8 mouse cellular contexts compared by ENCODE assay signal in genomic region chr10:115251088-115251934, GRCm38 (mm10). TPM values are rescaled to one million over a fixed set of nuclear protein-coding genes. Genes with fewer than 3 reads are reported as not detected.
DNase-seq lines count a peak whose midpoint lies in the region; ATAC-seq and TF ChIP-seq lines count a peak whose summit lies in the region.

Gene Tbc1d15 (minus strand): TSS chr10:115251467.

- WGBS in heart, embryonic 12.5 days: under 1% methylated on average over 67 of the region's 67 CpGs
- under 1% methylated on average over 65 of the region's 67 CpGs for WGBS in kidney, postnatal 0 days
- WGBS in liver, embryonic 11.5 days: under 1% methylated on average over 67 of the region's 67 CpGs
- WGBS in stomach, embryonic 14.5 days: under 1% methylated on average over 67 of the region's 67 CpGs

- peaks cover 17% of the 10 kb centered on the region for H3K4me1 ChIP-seq in heart, embryonic 12.5 days (replicated peaks)
- H3K4me1 ChIP-seq in kidney, postnatal 0 days (replicated peaks; ENCODE audit: insufficient read depth, low read length): 0 out of 2 replicates have a peak, but pooled peaks cover 7% of the 10 kb centered on the region
- peaks cover 34% of the 10 kb centered on the region for H3K4me1 ChIP-seq in liver, embryonic 11.5 days (replicated peaks; ENCODE audit: control insufficient read depth, insufficient read depth, low read length)
- peaks cover 5% of the 10 kb centered on the region; the same call in 1 of the 2 replicates for H3K4me1 ChIP-seq in stomach, embryonic 14.5 days (ENCODE audit: control insufficient read depth, insufficient read depth, low read length)

- no peaks in the 10 kb centered on the region for H3K27me3 ChIP-seq in heart, embryonic 12.5 days (replicated peaks)
- H3K27me3 ChIP-seq in kidney, postnatal 0 days (ENCODE audit: insufficient read depth, low read length): no peaks in the 10 kb centered on the region
- no peaks in the 10 kb centered on the region for H3K27me3 ChIP-seq in liver, embryonic 11.5 days (replicated peaks; ENCODE audit: control insufficient read depth, insufficient read depth, low read length)
- no peaks in the 10 kb centered on the region for H3K27me3 ChIP-seq in stomach, embryonic 14.5 days (ENCODE audit: control insufficient read depth, insufficient read depth, low read length)

- peak within 1 kb of the TSS; percentile 98 for H3K4me3 ChIP-seq in heart, embryonic 12.5 days
- peak within 1 kb of the TSS; percentile 96 for H3K4me3 ChIP-seq in kidney, postnatal 0 days (replicated peaks; ENCODE audit: low read depth, low read length)
- peak within 1 kb of the TSS; percentile 93 for H3K4me3 ChIP-seq in liver, embryonic 11.5 days (ENCODE audit: low read depth, low read length)
- peak within 1 kb of the TSS; percentile 96 for H3K4me3 ChIP-seq in stomach, embryonic 14.5 days (ENCODE audit: low read depth, low read length)

- H3K9me3 ChIP-seq in heart, embryonic 12.5 days (replicated peaks): no peaks in the 10 kb centered on the region
- H3K9me3 ChIP-seq in kidney, postnatal 0 days (replicated peaks; ENCODE audit: low read length): no peaks in the 10 kb centered on the region
- H3K9me3 ChIP-seq in liver, embryonic 11.5 days (ENCODE audit: control insufficient read depth, low read length): no peaks in the 10 kb centered on the region
- H3K9me3 ChIP-seq in stomach, embryonic 14.5 days (ENCODE audit: control insufficient read depth, low read depth, low read length): no peaks in the 10 kb centered on the region

- H3K36me3 ChIP-seq in heart, embryonic 12.5 days: no peaks in the 10 kb centered on the region
- no peaks in the 10 kb centered on the region for H3K36me3 ChIP-seq in kidney, postnatal 0 days (ENCODE audit: insufficient read depth, low read length)
- H3K36me3 ChIP-seq in liver, embryonic 11.5 days (ENCODE audit: control insufficient read depth, insufficient read depth, low read length): no peaks in the 10 kb centered on the region
- no peaks in the 10 kb centered on the region for H3K36me3 ChIP-seq in stomach, embryonic 14.5 days (ENCODE audit: control insufficient read depth, insufficient read depth, low read length)

- ATAC-seq in erythroid progenitor cell, adult 5-6 weeks (replicated peaks; ENCODE audit: low FRiP score, poor library complexity, severe bottlenecking): peak; percentile 91
- peak; percentile 96 for ATAC-seq in heart, embryonic 12.5 days (ENCODE audit: insufficient number of reproducible peaks, low FRiP score)
- ATAC-seq in kidney, postnatal 0 days (replicated peaks; ENCODE audit: low FRiP score, low read depth): peak; percentile 98
- peak; percentile 91 for ATAC-seq in liver, embryonic 11.5 days (replicated peaks; ENCODE audit: low FRiP score)
- ATAC-seq in stomach, embryonic 14.5 days (ENCODE audit: insufficient number of reproducible peaks, insufficient read depth, low FRiP score, low read depth): peak; percentile 97

- peak within 1 kb of the TSS; percentile 96 for H3K9ac ChIP-seq in heart, embryonic 12.5 days
- peak within 1 kb of the TSS; percentile 89 for H3K9ac ChIP-seq in kidney, postnatal 0 days (ENCODE audit: low read depth, low read length)
- peak within 1 kb of the TSS; percentile 84 for H3K9ac ChIP-seq in liver, embryonic 11.5 days (ENCODE audit: low read depth, low read length)
- peak within 1 kb of the TSS; percentile 85 for H3K9ac ChIP-seq in stomach, embryonic 14.5 days (replicated peaks; ENCODE audit: low read depth, low read length)

- peak; percentile 99 for DNase-seq in CD4-positive helper T cell, adult 2 months (ENCODE audit: low read depth, low spot score)
- peak; percentile 97 for DNase-seq in brain, embryonic 18.5 days (ENCODE audit: low read depth, low spot score)
- DNase-seq in kidney, postnatal 0 days (ENCODE audit: low spot score): peak; percentile 100
- peak; percentile 98 for DNase-seq in liver, embryonic 11.5 days (ENCODE audit: low spot score)
- DNase-seq in naive thymus-derived CD4-positive, alpha-beta T cell, adult 2 months (ENCODE audit: low read depth): peak; percentile 100

- peak within 1 kb of the TSS; percentile 91 for H3K27ac ChIP-seq in heart, embryonic 12.5 days (ENCODE audit: poor library complexity, severe bottlenecking)
- peak within 1 kb of the TSS; percentile 66 for H3K27ac ChIP-seq in kidney, postnatal 0 days
- peak within 1 kb of the TSS; percentile 79 for H3K27ac ChIP-seq in liver, embryonic 11.5 days (ENCODE audit: low read depth, low read length)
- H3K27ac ChIP-seq in stomach, embryonic 14.5 days (ENCODE audit: low read length): peak within 1 kb of the TSS; percentile 78; the same call in 1 of the 2 replicates

- H3K4me2 ChIP-seq in heart, embryonic 12.5 days: peak within 1 kb of the TSS; percentile 78
- peak within 1 kb of the TSS; percentile 75 for H3K4me2 ChIP-seq in kidney, postnatal 0 days (ENCODE audit: low read length)
- peak within 1 kb of the TSS; percentile 93 for H3K4me2 ChIP-seq in liver, embryonic 11.5 days
- peak within 1 kb of the TSS; percentile 83 for H3K4me2 ChIP-seq in stomach, embryonic 14.5 days (replicated peaks; ENCODE audit: low read depth, low read length)

- no peak for TF ChIP-seq CTCF in kidney, postnatal 0 days (IDR thresholded peaks at IDR 0.05; ENCODE audit: low read depth)

RNA-seq across cellular contexts. Expression of gene Tbc1d15, which starts in this region (rescaled TPM):
- 38.1 and 41.4 TPM in 2 replicates for total RNA-seq in erythroid progenitor cell, adult 5-6 weeks (2015; ENCODE audit: low replicate concordance)
- 38.0 and 49.1 TPM in 2 replicates for total RNA-seq in erythroid progenitor cell, adult 5-6 weeks (2017; ENCODE audit: low replicate concordance)
- 38.3 TPM in 2 replicates for polyA plus RNA-seq in heart, embryonic 12.5 days (2016; fragmentation: Nextera tagmentation; extraction: Ambion mirVana)
- 52.4 and 52.5 TPM in 2 replicates for polyA plus RNA-seq in kidney, postnatal 0 days (2015; fragmentation: Nextera tagmentation; extraction: Ambion mirVana)
- polyA plus RNA-seq in liver, embryonic 11.5 days (2014; fragmentation: Nextera tagmentation; extraction: Ambion mirVana): 61.6 and 72.9 TPM in 2 replicates
- 65.0 and 76.8 TPM in 2 replicates for polyA plus RNA-seq in stomach, embryonic 14.5 days (2014; fragmentation: Nextera tagmentation; extraction: Ambion mirVana)

Comparison
In these comparisons a context has a peak if more than half of its experiments do, and no peak if none do; other contexts are left out.
1. Peak in every context shown above with its lines: DNase-seq, ATAC-seq, H3K4me3 ChIP-seq and H3K27ac ChIP-seq.